Mouse (Mus musculus) megakaryocyte, embryonic 14.5 days (primary cell): Measurements from ENCODE around the gene 2510009E07Rik. TPM values are rescaled to one million over a fixed set of nuclear protein-coding genes. Genes with fewer than 3 reads are reported as not detected.

Experiments
- H3K27me3 ChIP-seq: replicated peaks from 2 replicates; pipeline ENCODE3; 2012; ENCODE audit warnings: inconsistent platforms
- H3K36me3 ChIP-seq: replicated peaks from 2 replicates; pipeline ENCODE3; 2012; ENCODE audit warnings: low read length, inconsistent platforms, mixed read lengths
- H3K4me1 ChIP-seq: 2 replicates; pipeline ENCODE4 v1.6.1; 2012; ENCODE audit warnings: inconsistent platforms
- H3K4me3 ChIP-seq: replicated peaks from 2 replicates; pipeline ENCODE3; 2012; ENCODE audit warnings: moderate library complexity, mild to moderate bottlenecking, inconsistent platforms
- H3K9me3 ChIP-seq: 2 replicates; pipeline ENCODE4 v1.6.1; 2012; ENCODE audit warnings: inconsistent platforms
- FLI1 ChIP-seq: IDR thresholded peaks from 2 replicates; pipeline ENCODE4 v1.6.1; 2012; ENCODE audit warnings: low read length, inconsistent platforms, mixed read lengths
- GATA1 ChIP-seq: IDR thresholded peaks from 3 replicates; pipeline ENCODE4 v1.6.1; 2012; ENCODE audit warnings: mixed read lengths, low read length, inconsistent platforms, borderline replicate concordance
- polyA plus RNA-seq: library from polyadenylated mRNA; stranded (reverse); fragments of >175 nt; gene quantifications from 2 replicates; pipeline ENCODE4 v1.2.3, GENCODE M21; 2012; ENCODE audit warnings: low replicate concordance; ENCODE audit not compliant: insufficient read depth

Gene 2510009E07Rik
- polyA plus RNA-seq, 1 experiment: 1.3 TPM

DNA sequence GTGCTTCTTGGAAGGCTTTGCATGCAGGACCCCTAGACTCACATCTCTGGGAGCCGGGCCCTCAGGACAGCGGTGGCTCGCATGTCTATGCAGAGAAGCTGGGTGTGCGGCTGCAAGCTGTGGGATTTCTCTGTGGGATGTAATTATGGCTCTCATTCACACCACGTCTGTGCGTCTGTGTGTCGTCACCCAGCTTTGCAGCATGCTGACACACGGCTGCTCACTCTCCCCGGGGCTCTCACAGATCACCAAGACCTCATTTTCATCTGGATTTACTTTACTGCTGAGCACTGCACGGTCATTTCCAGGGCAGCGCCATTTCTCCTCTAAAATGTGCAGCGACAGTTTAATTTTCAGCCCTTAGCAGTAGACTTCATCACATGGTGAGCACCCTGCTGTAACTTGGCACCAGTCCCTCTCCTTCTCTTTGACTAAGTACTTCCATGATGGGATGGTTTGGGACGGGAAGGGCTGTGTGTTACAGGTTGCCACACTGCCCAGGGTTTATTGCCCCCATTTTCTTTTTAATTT lies 66.3 kb downstream of the 2510009E07Rik start:
- no peak overlapping the region for H3K4me3 ChIP-seq
- H3K4me1 ChIP-seq: peaks cover 38% of the 10 kb centered on the region
- H3K36me3 ChIP-seq: peaks cover 46% of the 10 kb centered on the region
- H3K9me3 ChIP-seq: peaks cover 18% of the 10 kb centered on the region
- no peak for TF ChIP-seq GATA1
- no peak for TF ChIP-seq FLI1
- H3K27me3 ChIP-seq: no peaks in the 10 kb centered on the region

DNA sequence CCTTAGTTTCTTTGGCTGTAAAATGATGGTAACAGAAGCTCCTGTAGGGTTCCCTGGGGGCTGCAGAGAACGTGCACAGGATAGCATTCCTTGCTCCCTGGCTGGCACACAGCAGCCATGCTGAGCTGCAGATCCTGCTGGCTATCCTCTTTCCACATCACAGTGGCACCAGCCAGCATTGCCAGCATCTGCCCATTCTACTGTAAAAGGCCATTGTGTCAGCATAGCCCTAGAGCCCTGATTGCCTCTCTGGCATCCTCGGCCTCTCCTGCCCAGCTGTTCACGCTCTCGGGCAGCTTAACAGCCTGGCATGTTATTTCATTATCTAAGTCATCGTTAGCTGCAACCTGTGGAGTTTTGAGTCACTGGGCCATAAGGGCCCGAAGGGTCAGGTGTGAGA lies 67.2 kb downstream of the 2510009E07Rik start:
- H3K9me3 ChIP-seq: peaks cover 12% of the 10 kb centered on the region
- peaks cover 43% of the 10 kb centered on the region for H3K36me3 ChIP-seq
- TF ChIP-seq GATA1 (no peak), FLI1 (no peak)
- H3K27me3 ChIP-seq: no peaks in the 10 kb centered on the region
- H3K4me3 ChIP-seq: no peak overlapping the region
- peaks cover 42% of the 10 kb centered on the region for H3K4me1 ChIP-seq

GRCm38 (mm10) chr16:21625784-21626634 lies 68.5 kb downstream of the 2510009E07Rik start:
- Histone ChIP-seq H3K4me3 (no peak overlapping the region), H3K36me3 (peaks cover 42% of the 10 kb centered on the region), H3K27me3 (no peaks in the 10 kb centered on the region), H3K4me1 (peaks cover 32% of the 10 kb centered on the region), H3K9me3 (peaks cover 12% of the 10 kb centered on the region)
- TF ChIP-seq GATA1 (no peak), FLI1 (no peak)

DNA sequence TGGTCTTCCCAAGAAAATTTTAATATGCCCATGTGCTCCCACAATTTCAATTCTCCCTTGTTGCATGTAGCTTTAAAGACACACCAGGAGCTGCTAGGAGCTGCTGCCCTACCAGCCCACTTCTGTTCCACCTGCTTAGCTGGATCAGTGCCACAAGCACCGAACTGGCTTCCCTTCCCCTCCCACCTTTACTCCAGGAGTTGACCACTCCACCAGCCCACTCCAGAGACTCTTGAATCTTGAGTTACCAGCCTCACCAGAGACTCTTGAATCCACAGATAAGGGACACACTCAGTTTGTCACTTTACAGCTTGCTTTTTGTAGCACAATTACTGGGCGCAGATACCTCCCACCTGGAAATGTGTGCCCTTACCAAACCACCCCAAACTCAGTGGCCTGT lies 73.8 kb downstream of the 2510009E07Rik start:
- no peaks in the 10 kb centered on the region for H3K27me3 ChIP-seq
- peaks cover 17% of the 10 kb centered on the region for H3K9me3 ChIP-seq
- peaks cover 24% of the 10 kb centered on the region for H3K4me1 ChIP-seq
- peaks cover 32% of the 10 kb centered on the region for H3K36me3 ChIP-seq
- TF ChIP-seq FLI1 (no peak), GATA1 (no peak)
- H3K4me3 ChIP-seq: no peak overlapping the region

- Histone ChIP-seq H3K36me3 (peaks cover 40% of the 10 kb centered on the region), H3K4me3 (no peak overlapping the region), H3K4me1 (peaks cover 19% of the 10 kb centered on the region), H3K27me3 (no peaks in the 10 kb centered on the region), H3K9me3 (peaks cover 7% of the 10 kb centered on the region)
- TF ChIP-seq FLI1 (no peak), GATA1 (no peak)
Measured at GRCm38 (mm10) chr16:21615802-21616201, 78.7 kb downstream of the 2510009E07Rik start.

DNA sequence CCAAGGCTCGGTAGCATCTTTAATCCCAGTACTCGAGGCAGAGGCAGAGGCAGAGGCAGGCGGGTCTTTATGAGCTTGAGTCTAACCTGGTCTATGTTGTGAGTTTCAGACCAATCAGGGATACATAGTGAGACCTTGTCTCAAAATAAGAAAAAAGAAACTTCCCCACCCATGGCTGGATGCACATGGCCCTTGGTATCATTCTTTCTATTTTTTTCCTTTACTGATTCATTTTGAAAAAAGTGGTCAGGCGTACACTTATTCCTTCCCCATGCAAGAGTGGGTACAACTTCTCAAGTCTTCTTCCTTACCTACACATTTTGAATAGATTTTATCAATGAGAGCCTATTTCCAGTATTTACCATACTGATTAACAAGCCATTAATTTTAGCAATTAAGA lies 84.0 kb downstream of the 2510009E07Rik start:
- Histone ChIP-seq H3K36me3 (peaks cover 43% of the 10 kb centered on the region), H3K4me3 (no peak overlapping the region), H3K27me3 (no peaks in the 10 kb centered on the region), H3K9me3 (peaks cover 2% of the 10 kb centered on the region; the same call in 1 of the 2 replicates), H3K4me1 (peaks cover 26% of the 10 kb centered on the region)
- TF ChIP-seq FLI1 (no peak), GATA1 (no peak)

DNA sequence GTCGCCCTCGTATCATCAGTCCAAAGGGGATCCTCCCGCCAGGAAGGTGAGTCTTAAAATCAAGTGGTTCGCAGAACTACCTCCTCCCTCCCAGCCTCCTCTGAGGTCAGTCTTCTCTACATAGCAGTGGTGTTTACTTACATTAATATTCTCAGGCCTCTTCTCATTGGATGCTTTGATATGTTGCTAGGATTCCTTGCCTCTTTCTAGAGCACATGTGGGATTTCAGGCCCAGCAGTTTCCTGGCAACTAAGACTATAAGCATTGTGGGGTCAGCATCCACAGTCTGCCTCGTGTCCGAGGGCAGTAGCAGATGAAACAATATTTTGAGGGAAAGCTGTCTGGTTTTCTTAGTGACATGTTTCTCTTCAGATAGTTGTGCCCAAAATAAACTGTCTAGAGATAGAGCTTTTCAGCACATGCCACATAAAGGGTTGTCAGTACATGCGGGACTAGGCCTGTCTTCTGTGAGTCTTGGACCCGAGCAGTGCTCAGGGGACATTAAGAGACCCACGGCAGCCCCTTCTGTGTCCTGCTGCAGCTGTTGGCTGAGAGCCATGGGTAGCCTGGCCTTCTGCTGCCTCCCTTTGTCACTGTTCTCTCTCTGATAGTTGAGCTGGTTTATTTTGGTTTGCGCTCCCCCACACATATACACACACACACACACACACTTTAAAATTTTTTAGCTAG lies 86.1 kb downstream of the 2510009E07Rik start:
- Histone ChIP-seq H3K9me3 (peaks cover 2% of the 10 kb centered on the region; the same call in 1 of the 2 replicates), H3K4me1 (peaks cover 19% of the 10 kb centered on the region), H3K36me3 (peaks cover 37% of the 10 kb centered on the region), H3K27me3 (no peaks in the 10 kb centered on the region), H3K4me3 (no peak overlapping the region)
- TF ChIP-seq FLI1 (no peak), GATA1 (no peak)

- Histone ChIP-seq H3K27me3 (no peaks in the 10 kb centered on the region), H3K4me3 (no peak overlapping the region), H3K4me1 (peaks cover 19% of the 10 kb centered on the region), H3K36me3 (peaks cover 33% of the 10 kb centered on the region), H3K9me3 (no peaks in the 10 kb centered on the region)
- TF ChIP-seq FLI1 (no peak), GATA1 (no peak)
Measured at GRCm38 (mm10) chr16:21607651-21608040, 86.8 kb downstream of the 2510009E07Rik start.

DNA sequence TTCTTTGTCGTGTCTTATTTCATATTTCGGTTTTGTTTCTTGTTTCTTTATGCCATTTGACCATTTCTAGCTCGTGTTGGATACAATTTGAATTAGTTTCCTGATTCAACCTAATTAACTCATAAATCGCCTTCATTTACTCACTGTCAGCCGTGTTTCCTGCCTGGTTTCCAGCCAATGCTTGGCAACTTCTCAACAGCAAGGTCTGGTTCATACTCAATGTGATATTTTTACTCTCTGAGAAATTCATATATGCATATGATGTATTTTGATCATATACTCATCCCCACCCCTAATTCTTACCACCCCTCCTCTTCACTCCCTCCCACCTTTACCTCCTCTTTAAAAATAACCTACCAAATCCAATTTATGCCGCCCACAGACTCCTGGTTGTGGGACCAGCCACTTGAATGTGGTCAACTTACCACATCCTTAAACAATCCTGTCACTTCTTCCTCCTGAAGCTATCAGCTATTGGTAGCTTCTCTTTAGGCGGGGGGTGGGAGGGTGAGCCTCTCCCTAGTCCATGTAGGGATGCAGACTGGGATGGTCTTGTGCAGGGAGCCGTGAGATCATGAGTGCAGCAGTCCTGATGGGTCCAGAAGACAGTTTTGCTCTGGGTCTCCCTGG lies 87.3 kb downstream of the 2510009E07Rik start:
- H3K36me3 ChIP-seq: peaks cover 28% of the 10 kb centered on the region
- peaks cover 19% of the 10 kb centered on the region for H3K4me1 ChIP-seq
- no peaks in the 10 kb centered on the region for H3K27me3 ChIP-seq
- no peak overlapping the region for H3K4me3 ChIP-seq
- TF ChIP-seq FLI1 (no peak), GATA1 (no peak)
- no peaks in the 10 kb centered on the region for H3K9me3 ChIP-seq
